Mouse (Mus musculus) embryonic facial prominence, embryonic 14.5 days (tissue): ENCODE measurements around the gene Adcy10. TPM values are rescaled to one million over a fixed set of nuclear protein-coding genes. Genes with fewer than 3 reads are reported as not detected.

Experiments used
- ATAC-seq: fragments of 200-750 bp; cut with Nextera tagmentation; 2 replicates; pipeline ENCODE4 v1.8.0; 2017; ENCODE audit warnings: low read depth, moderate number of reproducible peaks, moderate TSS enrichment
- DNase-seq: peaks from one replicate; pipeline ENCODE4 v3.0.0-alpha.2; 2015; ENCODE audit warnings: low spot score
- H3K27ac ChIP-seq: fragments of 300-500 bp; sonication (generic); replicated peaks from 2 replicates; pipeline ENCODE4 v1.5.1; 2014; ENCODE audit warnings: low read depth, mild to moderate bottlenecking, low read length, moderate library complexity
- H3K27me3 ChIP-seq: fragments of 300-500 bp; sonication (generic); replicated peaks from 2 replicates; pipeline ENCODE4 v1.6.1; 2014; ENCODE audit warnings: low read length; ENCODE audit not compliant: control insufficient read depth, insufficient read depth
- H3K36me3 ChIP-seq: fragments of 300-500 bp; sonication (generic); 2 replicates; pipeline ENCODE4 v1.6.1; 2014; ENCODE audit warnings: low read length, mixed read lengths; ENCODE audit not compliant: control insufficient read depth, insufficient read depth
- H3K4me1 ChIP-seq: fragments of 300-500 bp; sonication (generic); 2 replicates; pipeline ENCODE4 v1.6.1; 2014; ENCODE audit warnings: antibody characterized with exemption, low read length; ENCODE audit not compliant: control insufficient read depth, insufficient read depth
- H3K4me2 ChIP-seq: fragments of 300-500 bp; sonication (generic); 2 replicates; pipeline ENCODE4 v1.6.1; 2014; ENCODE audit warnings: low read depth, mild to moderate bottlenecking, low read length, moderate library complexity, mixed read lengths
- H3K4me3 ChIP-seq: fragments of 300-500 bp; sonication (generic); 2 replicates; pipeline ENCODE4 v1.5.1; 2014; ENCODE audit warnings: low read depth, mild to moderate bottlenecking, low read length
- H3K9ac ChIP-seq: fragments of 300-500 bp; sonication (generic); 2 replicates; pipeline ENCODE4 v1.6.1; 2014; ENCODE audit warnings: low read depth, mild to moderate bottlenecking, low read length, moderate library complexity, mixed read lengths
- H3K9me3 ChIP-seq: fragments of 300-500 bp; sonication (generic); 2 replicates; pipeline ENCODE4 v1.6.1; 2016; ENCODE audit warnings: low read length; ENCODE audit not compliant: control insufficient read depth
- WGBS: fragments of 180-500 bp; shearing (Covaris S2); extraction: QIAGEN DNeasy Blood & Tissue Kit; methylation state at CpG from one replicate; pipeline ENCODE4 v1.1.7; 2014; 5-methylcytosine and 5-hydroxymethylcytosine counted together
- polyA plus RNA-seq: library from polyadenylated mRNA; unstranded; fragments of >200 nt; fragmentation: Nextera tagmentation; extraction: Ambion mirVana; gene quantifications from 2 replicates; pipeline ENCODE4 v1.2.1, GENCODE M21; 2014

Gene Adcy10
- polyA plus RNA-seq, 1 experiment from 2014 or later = not detected

GRCm38 (mm10) chr1:165498856-165499255 lies 13.9 kb downstream of the Adcy10 start:
- WGBS = 27% methylated on average over 3 of the region's 3 CpGs
- Histone ChIP-seq H3K27ac (peak overlapping the region; percentile 22; the same call in 1 of the 2 replicates), H3K36me3 (no peaks in the 10 kb centered on the region), H3K4me3 (no peak overlapping the region), H3K9ac (no peak overlapping the region), H3K4me1 (peaks cover 4% of the 10 kb centered on the region; the same call in 1 of the 2 replicates), H3K9me3 (no peaks in the 10 kb centered on the region), H3K4me2 (no peak overlapping the region), H3K27me3 (no peaks in the 10 kb centered on the region)
- DNase-seq (peak; percentile 82), ATAC-seq (peak; percentile 65; the same call in 1 of the 2 replicates)

- no peak for ATAC-seq
- no peaks in the 10 kb centered on the region for H3K27me3 ChIP-seq
- H3K4me3 ChIP-seq = no peak overlapping the region
- no peaks in the 10 kb centered on the region for H3K36me3 ChIP-seq
- peaks cover under 1% of the 10 kb centered on the region; the same call in 1 of the 2 replicates for H3K4me1 ChIP-seq
- no peak overlapping the region for H3K9ac ChIP-seq
- H3K4me2 ChIP-seq = no peak overlapping the region
- 36% methylated on average over 10 of the region's 10 CpGs for WGBS
- no peak overlapping the region for H3K27ac ChIP-seq
- H3K9me3 ChIP-seq = no peaks in the 10 kb centered on the region
- peak; percentile 48 for DNase-seq
Measured at GRCm38 (mm10) chr1:165503307-165504024, 18.5 kb downstream of the Adcy10 start.

- H3K4me2 ChIP-seq = no peak overlapping the region
- WGBS = 86% methylated on average over 6 of the region's 6 CpGs
- H3K36me3 ChIP-seq = no peaks in the 10 kb centered on the region
- DNase-seq = no peak
- H3K4me1 ChIP-seq = no peaks in the 10 kb centered on the region
- H3K27ac ChIP-seq = no peak overlapping the region
- no peaks in the 10 kb centered on the region for H3K9me3 ChIP-seq
- H3K27me3 ChIP-seq = no peaks in the 10 kb centered on the region
- H3K9ac ChIP-seq = no peak overlapping the region
- ATAC-seq = no peak
- H3K4me3 ChIP-seq = no peak overlapping the region
Measured at GRCm38 (mm10) chr1:165506303-165506702, 21.3 kb downstream of the Adcy10 start.

DNA sequence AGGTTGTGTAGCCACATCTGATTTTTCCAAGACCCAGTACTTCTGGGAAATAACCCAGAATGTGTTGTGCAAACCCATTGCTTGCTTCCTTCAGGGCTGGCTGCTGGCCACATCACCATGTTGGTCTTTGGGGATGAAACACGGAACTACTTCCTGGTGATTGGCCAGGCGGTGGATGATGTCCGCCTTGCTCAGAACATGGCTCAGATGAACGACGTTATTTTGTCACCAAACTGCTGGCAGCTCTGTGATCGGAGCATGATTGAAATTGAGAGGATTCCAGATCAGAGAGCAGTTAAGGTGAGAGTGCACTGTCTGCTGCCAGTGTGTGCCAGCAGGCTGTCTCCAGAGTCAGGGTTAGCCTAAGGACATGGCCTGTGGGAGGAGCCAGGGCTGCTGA lies 25.2 kb downstream of the Adcy10 start:
- Histone ChIP-seq H3K9me3 (no peaks in the 10 kb centered on the region), H3K4me2 (no peak overlapping the region), H3K27me3 (no peaks in the 10 kb centered on the region), H3K36me3 (no peaks in the 10 kb centered on the region), H3K4me1 (no peaks in the 10 kb centered on the region), H3K9ac (no peak overlapping the region), H3K27ac (no peak overlapping the region), H3K4me3 (no peak overlapping the region)
- WGBS = 81% methylated on average over 6 of the region's 6 CpGs
- DNase-seq = no peak
- no peak for ATAC-seq

GRCm38 (mm10) chr1:165520716-165521115 lies 35.7 kb downstream of the Adcy10 start:
- no peaks in the 10 kb centered on the region for H3K4me1 ChIP-seq
- no peaks in the 10 kb centered on the region for H3K9me3 ChIP-seq
- no peak overlapping the region for H3K4me2 ChIP-seq
- H3K27ac ChIP-seq = no peak overlapping the region
- H3K9ac ChIP-seq = no peak overlapping the region
- 85% methylated on average over 7 of the region's 7 CpGs for WGBS
- no peaks in the 10 kb centered on the region for H3K36me3 ChIP-seq
- DNase-seq (no peak), ATAC-seq (no peak)
- H3K4me3 ChIP-seq = no peak overlapping the region
- no peaks in the 10 kb centered on the region for H3K27me3 ChIP-seq

GRCm38 (mm10) chr1:165536079-165536675 lies 51.2 kb downstream of the Adcy10 start:
- H3K9ac ChIP-seq = no peak overlapping the region
- no peaks in the 10 kb centered on the region for H3K9me3 ChIP-seq
- no peak overlapping the region for H3K4me2 ChIP-seq
- no peaks in the 10 kb centered on the region for H3K27me3 ChIP-seq
- H3K27ac ChIP-seq = no peak overlapping the region
- no peaks in the 10 kb centered on the region for H3K36me3 ChIP-seq
- no peak overlapping the region for H3K4me3 ChIP-seq
- ATAC-seq = no peak
- peak; percentile 14 for DNase-seq
- WGBS = 56% methylated on average over 12 of the region's 12 CpGs
- H3K4me1 ChIP-seq = 0 out of 2 replicates have a peak, but pooled peaks cover 4% of the 10 kb centered on the region

DNA sequence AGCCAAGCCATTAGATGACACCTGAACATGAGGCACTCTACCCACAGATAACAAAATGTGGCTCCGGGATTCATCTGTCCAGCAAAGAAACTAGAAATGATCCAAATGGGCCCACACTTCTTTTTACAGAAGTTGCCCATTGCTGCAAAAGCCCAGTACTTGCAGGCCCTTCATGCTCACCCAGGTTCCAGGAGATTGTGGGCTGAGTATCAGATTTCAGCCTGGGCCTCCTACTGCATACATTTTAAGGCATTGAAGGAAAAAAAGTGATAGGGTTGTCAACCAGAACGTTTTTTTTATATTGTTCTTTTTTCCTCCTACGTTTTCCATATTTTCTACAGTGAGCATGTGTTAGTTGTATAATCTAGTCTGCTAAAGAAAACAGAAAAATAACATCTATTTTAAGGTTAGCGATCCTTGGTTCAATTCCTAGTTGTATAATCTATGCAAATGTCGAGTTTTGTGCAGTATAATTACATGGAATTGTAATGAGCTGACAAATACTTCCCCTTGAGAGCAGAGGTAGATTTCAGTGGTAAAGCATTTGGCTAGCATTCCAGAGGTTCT lies 52.3 kb downstream of the Adcy10 start:
- Histone ChIP-seq H3K4me3 (no peak overlapping the region), H3K27me3 (no peaks in the 10 kb centered on the region), H3K27ac (no peak overlapping the region), H3K4me2 (no peak overlapping the region), H3K4me1 (0 out of 2 replicates have a peak, but pooled peaks cover 4% of the 10 kb centered on the region), H3K9ac (no peak overlapping the region), H3K9me3 (no peaks in the 10 kb centered on the region), H3K36me3 (no peaks in the 10 kb centered on the region)
- WGBS = 53% methylated on average over 5 of the region's 5 CpGs
- ATAC-seq = no peak
- peak; percentile 11 for DNase-seq

- Histone ChIP-seq H3K4me3 (no peak overlapping the region), H3K4me2 (no peak overlapping the region), H3K4me1 (no peaks in the 10 kb centered on the region), H3K36me3 (no peaks in the 10 kb centered on the region), H3K27me3 (no peaks in the 10 kb centered on the region), H3K27ac (no peak overlapping the region), H3K9me3 (no peaks in the 10 kb centered on the region), H3K9ac (no peak overlapping the region)
- DNase-seq (peak; percentile 25), ATAC-seq (no peak)
- WGBS = 37% methylated on average over 2 of the region's 2 CpGs
Measured at GRCm38 (mm10) chr1:165556711-165557110, 71.7 kb downstream of the Adcy10 start.
